Mouse (Mus musculus): Measurements from ENCODE around the gene Dhrs7c.

GRCm38 (mm10) chr11:67771053-67771452, 26.9 kb upstream of the Dhrs7c start, which contains the start of gene Glp2r:
- TF ChIP-seq GATA1 (IDR thresholded peaks at IDR 0.05; ENCODE audit: borderline replicate concordance, low read length) (no peak), CTCF (IDR thresholded peaks at IDR 0.05; ENCODE audit: low read depth, low read length) (no peak), TAL1 (conservative IDR thresholded peaks at IDR 0.05; ENCODE audit: low read depth, low read length) (no peak)
